Mouse (Mus musculus): Measurements from ENCODE around the gene Pfdn6. TPM values are rescaled to one million over a fixed set of nuclear protein-coding genes. Genes with fewer than 3 reads are reported as not detected.

Pfdn6 gene
- 10 to 100 TPM; 68.7 to 93.1 (median 76.1) TPM for total RNA-seq (2022)

DNA sequence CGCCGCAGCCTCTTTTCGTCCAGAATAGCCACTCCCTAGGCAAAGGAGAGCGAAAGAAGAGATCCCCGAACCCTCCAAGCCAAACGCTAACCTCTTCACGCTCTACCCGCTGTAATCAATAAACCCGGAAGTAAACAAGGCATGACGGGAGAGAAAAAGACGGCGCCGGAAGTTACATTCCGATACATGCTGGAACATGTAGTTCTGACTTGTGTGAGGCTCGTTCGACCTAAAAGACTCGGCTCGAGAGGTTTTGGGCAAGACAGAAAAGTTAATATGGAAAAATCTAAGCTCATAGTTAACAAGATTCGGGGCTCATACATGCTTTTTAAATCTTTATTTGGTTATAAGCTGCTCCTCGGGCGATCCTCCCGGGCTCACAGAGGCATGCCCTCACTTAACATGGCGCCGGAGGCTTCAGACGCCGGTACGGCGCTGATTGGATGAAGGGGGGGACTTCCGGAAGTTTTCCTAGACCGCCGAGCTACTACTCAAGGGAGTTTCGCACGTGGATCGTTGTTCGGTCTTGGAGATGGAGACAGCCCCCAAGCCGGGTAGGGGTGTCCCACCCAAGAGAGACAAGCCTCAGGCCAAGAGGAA lies at the start of gene Pfdn6, which contains the start of gene Wdr46:
TSS of gene Pfdn6 (minus strand) at position 138 of the 600 bp plus-strand sequence.
TSS of gene Wdr46 (plus strand) at position 455 of the 600 bp plus-strand sequence.
- DNase-seq (ENCODE audit: low spot score in 2 of 2) = peak; percentile 84 to 86

DNA sequence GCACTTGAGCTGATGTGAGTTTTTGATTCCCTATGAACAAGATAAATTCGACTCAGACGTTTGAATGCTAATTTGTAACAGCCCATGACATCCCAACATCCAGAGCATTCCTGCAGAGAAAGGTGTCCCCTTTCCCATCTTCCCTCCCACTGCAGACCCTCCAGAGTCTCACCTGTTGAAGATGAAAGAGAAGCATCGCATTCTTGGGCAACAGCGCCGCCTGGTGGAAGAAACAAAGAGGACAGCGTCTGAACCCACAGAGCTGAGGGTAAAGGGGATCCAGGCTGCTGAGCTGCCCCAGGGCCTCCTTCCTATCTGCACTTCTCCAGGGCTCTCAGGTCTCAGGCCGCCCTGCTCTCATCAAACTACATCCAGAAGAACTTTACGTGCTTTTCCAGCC lies 42.0 kb upstream of the Pfdn6 start:
- peak in 1 of 2 experiments; percentile 60 for DNase-seq (ENCODE audit: low spot score in 2 of 2)

DNA sequence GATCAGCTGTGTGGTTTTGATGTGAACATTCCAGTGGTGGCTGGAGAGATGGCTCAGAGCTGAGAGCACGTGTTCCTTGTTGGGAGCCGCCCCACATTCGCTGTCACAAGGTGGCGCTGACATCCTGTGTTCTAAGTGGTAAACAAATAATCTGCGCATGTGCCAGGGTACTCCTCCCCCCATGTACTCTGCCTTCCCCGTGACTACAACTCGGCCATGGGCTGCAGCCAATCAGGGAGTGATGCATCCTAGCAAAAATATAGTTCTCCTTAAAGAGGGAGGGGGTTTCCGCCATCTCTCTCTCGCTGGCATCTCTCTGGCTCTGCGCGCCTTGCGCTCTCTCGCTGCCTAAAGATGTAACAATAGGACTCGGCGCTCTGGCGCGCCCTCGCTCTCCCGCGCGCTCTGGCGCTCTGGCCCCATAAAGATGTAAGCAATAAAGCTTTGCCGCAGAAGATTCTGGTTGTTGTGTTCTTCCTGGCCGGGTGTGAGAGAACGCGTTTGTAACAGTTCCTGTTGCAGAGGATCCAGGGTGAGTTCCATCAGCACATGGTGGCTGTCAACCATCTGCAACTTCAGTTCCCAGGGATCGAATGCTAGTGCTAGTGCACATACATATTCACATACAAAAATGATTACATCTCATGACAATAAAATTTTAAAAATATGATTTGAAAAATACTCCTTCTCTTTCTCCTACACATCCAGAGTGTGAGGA lies 41.2 kb upstream of the Pfdn6 start:
- peak; percentile 92 for DNase-seq (ENCODE audit: low spot score in 2 of 2)

DNA sequence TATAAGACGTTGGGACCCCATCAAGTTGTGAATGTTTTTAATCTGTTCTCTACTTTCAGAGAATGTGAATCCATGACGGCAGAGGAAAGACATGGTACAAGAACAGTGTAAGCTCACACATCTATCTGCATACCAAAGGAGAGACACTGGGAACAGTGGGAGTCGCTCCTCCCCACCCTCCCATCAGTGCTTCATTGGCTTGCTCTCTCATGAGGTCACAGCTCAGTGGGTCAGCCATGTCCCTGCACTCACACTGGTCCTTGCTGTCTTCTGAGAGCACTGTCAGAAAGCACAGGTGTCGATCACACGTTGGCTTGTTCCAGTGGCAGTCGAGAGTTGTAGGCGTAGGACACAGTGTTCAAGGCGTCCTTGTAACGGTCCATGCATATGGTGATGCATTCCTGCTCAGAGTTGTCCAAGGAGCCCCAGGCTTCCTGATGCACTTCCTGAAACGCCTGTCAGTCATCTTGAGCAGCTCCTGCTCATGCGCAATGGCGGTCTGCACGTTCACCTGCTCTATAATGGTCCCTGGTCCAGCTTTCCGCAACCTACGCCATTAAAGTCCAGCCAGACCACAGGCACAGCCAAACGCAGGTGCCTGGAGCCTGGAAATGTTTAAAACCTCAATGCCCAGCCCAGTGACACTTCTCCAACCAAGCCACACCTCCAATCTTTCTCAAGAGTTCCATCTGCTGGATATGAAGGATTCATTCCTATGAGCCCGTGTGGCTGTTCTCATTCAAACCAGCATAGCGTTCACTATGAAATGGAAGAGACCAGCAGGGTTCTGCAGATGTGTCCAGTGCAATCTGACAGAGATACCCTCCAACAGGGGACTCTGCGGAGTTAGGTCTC lies 40.3 kb upstream of the Pfdn6 start:
- no peak for DNase-seq (ENCODE audit: low spot score in 2 of 2)

DNA sequence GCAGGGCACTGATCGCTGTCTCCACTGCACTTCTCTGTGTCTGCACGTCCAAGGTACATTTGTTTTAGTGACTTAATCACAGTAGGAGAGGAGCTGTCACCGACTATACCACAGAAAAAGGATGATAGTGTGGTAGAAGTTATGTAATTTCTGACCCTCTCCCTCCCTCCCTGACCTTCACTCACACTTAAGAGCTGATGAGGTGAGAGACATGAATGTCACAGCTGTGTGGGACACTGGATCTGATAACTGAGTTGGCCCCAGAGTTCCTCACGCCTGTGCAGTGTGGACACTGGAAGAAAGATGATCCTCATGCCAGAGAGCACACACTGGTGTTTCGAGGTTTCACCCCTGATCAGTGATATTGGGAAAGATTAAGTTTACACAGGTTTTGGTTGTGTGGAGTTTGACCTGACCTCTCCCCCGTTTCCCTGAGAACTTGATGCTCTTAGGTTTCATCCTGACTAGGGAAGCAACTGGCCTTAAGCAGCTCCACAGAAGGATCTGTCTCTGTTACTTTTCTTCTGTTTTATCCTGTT lies 39.4 kb upstream of the Pfdn6 start:
- DNase-seq (ENCODE audit: low spot score in 2 of 2) = no peak

DNA sequence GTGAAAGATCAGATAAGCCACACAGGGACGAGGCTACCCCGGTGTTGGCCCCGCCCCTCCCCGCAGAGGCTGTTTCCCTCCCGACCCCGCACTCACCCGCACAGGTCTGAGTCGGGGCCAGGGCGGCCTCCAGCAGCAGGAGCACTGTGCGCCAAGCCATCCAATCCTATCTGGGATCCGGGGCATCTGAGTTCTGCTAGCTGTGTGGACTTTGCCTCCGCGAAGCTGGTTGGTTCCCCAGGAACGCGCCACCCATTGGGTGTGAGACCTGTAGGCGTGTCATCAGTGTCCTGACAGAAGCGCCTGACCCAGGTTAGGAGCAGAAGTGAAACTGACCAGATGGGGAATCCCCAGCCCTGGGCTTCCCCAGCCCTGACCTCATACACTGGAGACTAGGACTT lies 38.5 kb upstream of the Pfdn6 start:
- peak in 1 of 2 experiments; percentile 29 for DNase-seq (ENCODE audit: low spot score in 2 of 2)

DNA sequence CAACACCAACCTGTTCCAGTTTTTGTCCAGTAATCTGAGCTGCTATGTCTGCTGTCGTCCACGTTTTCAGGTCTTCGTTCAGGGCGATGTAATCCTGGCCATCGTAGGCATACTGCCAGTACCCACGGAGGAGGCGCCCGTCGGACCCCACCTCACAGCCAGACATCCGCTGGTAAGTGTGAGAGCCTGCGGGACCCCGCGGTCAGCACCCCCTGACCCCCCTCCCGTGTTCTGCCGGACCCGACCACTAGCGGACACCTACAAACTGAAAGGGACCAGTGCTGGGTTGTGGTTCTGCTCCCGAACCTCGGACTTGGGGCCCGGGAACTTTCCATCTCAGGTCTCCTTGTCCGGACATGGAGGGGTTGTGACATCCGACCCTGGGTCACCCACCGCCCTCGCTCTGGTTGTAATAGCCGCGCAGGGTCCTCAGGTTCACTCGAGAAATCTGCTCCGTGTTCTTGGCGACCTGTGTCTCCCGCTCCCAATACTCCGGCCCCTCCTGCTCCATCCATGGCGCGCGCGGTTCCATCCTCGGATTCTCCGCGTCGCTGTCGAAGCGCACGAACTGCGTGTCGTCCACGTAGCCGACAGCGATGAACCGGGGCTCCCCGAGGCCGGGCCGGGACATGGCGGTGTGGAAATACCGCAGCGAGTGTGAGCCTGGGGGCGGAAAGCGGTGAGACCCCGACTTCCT lies 37.9 kb upstream of the Pfdn6 start:
- DNase-seq (ENCODE audit: low spot score in 2 of 2) = no peak

DNA sequence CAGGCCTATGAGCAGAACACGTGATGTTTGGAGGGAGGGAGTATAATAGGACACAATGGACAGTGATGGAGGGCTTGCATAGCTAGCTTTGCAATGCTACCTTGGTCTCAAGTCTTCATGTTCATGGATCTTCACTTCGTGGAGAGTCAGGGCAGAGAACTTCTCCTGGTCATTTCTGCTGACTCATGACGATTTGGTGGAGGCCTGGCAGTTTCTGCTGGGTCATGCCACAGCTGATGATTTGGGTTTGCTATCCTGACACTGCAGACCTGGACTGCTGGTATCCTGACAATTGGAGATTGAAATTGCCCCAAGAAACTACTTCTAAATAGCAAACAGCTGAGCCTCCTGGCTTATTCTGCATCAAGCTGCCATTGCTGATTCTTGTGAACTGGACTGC lies 33.4 kb upstream of the Pfdn6 start:
- DNase-seq (ENCODE audit: low spot score in 2 of 2) = no peak

DNA sequence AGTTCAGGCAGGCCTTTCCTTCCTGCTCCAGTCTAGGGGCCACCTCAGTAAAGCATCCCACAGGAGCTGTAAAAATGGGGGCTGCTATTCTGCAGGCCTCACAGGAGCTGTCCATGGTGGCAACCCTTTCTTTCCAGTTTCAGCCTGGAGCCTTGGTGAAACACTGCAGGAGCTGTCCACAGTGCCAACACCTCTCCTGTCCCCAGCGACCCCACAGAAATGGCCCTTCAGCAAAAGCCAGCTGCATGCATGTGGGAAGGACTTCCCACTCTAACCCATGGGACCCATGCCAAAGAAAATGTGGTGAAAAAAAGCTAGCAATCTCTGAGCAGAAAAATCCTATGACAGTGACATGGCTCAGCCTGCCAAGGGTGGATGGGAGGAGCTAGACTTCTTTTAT lies 32.5 kb upstream of the Pfdn6 start:
- DNase-seq (ENCODE audit: low spot score in 2 of 2) = no peak

DNA sequence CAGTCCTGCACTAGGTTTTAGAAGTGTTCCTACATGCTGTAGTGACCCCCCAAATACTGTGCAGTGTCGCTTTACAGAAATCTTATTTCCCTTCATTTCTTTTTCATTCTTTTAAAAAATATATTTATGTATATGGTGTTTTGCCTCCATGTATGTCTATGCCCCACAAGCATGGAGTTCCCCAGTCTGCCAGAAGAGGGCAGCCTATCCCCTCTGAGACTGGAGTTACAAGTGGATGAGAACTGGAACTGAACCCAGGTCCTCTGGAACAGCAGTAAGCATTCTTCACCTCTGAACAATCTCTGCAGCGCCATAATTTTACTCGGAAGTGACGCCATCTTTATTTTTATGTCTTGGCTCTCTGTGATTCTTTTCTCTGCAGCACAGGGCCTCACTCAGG lies 29.3 kb upstream of the Pfdn6 start:
- no peak for DNase-seq (ENCODE audit: low spot score in 2 of 2)

DNA sequence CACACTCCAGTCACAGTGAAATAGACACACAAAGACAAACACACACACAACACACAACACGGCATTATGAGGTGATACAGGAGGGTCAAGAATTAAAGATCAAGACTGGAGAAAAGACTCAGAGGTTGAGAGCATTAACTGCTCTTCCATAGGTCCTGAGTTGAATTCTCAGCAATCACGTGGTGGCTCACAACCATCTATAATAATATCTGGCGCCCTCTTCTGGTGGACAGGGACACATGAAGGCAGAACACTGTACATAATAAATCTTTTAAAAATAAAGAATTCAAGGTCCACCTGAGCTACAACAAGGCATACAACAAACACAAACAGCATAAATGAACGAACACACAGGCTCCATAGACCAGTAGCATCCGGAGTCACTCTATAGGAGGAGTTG lies 28.8 kb upstream of the Pfdn6 start:
- no peak for DNase-seq (ENCODE audit: low spot score in 2 of 2)

DNA sequence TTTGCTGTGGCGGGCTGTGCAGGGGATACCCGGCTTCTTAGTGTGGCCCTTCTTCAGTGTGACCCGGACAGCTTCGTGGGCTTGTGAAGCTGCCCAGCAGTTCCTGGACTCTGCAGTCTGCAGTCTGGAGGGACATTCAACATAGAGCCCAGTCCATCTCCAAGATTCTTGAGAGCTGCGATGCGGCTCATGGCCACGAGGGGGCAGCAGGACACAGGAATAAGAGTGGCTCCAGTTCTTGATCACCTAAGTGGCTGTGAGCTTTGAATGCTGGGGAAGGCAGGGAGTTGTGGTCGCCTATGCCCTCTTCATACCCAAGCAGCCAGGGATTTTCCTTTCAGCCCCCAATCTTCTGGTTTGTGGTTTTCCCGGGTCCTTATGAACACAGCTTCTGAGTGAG lies 28.3 kb upstream of the Pfdn6 start:
- DNase-seq (ENCODE audit: low spot score in 2 of 2) = peak in 1 of 2 experiments; percentile 84

DNA sequence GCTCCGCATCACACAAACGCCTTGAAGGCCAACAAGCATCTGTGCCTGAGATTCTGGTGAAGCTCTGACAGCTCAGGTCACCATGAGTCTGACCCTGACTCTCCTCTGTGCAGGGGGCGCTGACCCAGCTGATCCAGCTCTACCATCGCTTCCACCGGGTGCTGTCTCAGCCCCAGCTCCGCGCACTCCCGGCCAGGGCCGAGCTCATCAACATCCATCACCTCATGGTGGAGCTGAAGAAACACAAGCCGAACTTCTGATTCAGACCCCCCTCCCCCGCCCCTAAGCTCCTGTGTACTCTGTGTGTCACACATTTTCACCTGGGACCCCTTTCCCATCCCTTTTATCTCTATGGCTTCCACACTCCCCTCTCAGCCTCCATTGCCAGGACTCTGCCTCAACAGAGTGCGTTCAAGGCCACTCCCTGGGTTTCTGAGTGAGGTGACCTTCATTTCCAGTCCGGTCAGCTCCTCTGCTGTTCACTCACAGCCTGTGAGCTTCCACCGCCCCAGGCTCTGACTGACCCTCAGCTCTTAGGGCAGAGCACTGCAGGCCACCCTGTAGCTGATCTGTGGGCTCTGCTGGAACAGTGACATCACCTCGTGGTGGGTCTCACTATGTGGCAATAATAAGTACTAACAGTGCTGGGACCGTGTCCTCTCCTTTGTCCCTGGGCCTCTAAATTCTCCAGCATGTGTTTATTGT lies 25.9 kb upstream of the Pfdn6 start:
- no peak for DNase-seq (ENCODE audit: low spot score in 2 of 2)

DNA sequence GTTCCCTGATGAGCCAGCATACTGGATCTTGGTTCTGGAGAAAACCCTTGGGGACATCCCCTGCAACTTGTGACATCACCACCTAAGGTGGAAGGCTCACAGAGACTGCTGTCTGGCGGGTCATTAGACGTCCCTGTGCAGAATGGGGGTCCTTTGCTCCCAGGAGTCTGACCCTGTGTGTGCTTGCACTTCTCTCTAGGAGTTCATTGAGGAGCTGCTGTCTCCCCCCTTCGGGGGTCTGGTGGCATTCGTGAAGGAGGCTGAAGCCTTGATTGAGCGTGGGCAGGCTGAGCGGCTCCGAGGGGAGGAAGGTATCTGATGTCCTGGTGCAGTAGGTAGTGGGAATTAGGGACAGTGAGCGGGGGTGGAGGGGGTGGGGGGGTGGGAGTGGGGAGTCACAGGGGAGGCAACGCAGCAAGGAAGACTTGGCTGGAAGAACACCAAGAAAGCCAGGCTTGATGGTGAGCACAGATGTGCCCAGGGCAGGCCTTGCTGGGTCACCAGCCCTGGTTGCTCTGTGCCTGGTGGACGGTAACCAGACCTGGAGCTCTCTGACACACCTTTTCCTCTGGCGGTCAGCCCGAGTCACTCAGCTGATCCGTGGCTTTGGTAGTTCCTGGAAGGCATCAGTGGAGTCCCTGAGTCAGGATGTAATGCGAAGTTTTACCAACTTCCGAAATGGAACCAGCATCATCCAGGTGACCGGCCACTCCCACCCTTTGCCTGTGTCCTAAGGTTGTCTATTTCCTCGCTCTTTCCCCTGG lies 25.1 kb upstream of the Pfdn6 start:
- DNase-seq (ENCODE audit: low spot score in 2 of 2) = no peak

DNA sequence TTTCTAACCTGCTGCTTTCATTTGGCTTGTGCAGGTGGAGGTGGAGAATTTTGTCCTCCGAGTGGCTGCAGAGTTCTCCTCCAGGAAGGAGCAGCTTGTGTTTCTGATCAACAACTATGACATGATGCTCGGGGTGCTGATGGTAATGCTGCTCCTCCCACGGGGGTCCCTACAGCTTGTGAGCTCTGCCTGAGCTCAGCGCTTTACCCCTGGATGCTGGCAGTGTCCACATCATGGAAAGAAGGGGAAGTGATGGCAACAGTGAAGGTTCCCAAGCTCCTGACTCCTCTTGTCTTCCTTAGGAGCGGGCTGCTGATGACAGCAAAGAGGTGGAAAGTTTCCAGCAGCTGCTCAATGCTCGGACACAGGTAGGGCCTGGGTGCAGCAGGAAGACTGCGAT lies 22.7 kb upstream of the Pfdn6 start:
- no peak for DNase-seq (ENCODE audit: low spot score in 2 of 2)

DNA sequence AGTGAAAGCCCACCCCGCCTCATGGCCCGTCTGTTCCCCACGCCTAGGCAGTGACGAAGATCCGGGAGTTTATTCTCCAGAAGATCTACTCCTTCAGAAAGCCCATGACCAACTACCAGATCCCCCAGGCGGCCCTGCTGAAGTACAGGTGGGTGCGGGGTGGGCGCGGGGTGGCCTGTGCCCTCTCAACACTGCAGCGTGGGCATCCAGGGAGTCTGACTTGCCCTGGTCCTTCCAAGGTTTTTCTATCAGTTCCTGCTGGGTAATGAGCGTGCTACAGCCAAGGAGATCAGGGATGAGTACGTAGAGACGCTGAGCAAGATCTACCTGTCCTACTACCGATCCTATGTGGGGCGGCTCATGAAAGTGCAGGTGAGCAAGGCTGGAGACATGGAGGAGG lies 19.8 kb upstream of the Pfdn6 start:
- DNase-seq (ENCODE audit: low spot score in 2 of 2) = no peak

DNA sequence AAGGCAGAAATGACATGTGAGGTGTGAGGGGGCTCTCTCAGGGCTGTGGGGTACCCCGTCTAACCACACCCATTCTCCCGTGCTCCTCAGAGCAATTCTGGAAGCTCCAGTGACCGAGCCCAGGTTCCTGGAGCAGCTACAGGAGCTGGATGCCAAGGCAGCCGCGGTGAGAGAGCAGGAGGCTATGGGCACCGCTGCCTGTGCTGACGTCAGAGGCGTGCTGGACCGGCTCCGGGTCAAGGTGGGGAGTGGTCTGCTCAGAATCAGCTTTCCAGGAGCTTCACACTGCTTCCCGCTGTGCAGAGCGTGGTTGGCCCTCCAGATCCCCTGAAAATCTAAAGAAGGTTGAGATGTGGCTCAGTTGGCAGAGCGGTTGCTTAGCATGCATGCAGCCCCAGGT lies 19.0 kb upstream of the Pfdn6 start:
- DNase-seq (ENCODE audit: low spot score in 2 of 2) = peak in 1 of 2 experiments; percentile 6

DNA sequence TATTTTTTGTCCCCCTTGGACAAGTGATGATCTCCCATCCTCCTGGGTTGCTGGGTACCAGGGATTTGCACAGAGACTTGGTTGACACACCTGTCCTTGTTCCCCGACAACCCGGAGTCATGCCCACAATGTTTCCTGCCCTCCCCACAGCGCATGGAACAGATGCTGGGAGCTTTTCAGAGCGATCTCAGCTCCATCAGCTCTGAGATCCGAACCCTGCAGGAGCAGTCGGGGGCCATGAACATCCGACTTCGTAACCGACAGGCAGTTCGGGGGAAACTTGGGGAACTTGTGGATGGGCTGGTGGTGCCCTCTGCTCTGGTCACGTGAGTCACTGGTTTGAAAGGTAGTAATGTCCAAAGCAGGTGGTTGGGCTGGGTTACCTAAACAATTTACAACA lies 18.3 kb upstream of the Pfdn6 start:
- DNase-seq (ENCODE audit: low spot score in 2 of 2) = no peak

DNA sequence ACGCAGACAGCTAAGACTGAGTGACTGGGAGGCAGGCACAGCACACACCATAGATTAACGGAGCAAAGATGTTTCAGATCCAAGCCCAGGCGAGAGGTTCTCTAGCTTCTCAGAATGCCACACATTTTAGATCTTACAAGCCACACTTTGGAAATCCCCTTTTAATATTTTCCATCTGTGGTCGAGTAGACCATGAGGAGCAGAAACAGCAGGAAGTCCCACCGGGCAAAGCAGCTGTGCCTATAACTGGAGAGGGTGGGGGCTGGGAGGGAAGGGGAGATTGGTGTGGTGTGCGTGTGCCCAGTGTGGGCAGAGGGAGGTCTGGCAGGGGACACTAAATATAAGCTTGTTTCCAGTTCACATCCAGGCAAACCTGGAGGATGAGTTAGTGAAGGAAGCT lies 17.4 kb upstream of the Pfdn6 start:
- DNase-seq (ENCODE audit: low spot score in 2 of 2) = no peak

DNA sequence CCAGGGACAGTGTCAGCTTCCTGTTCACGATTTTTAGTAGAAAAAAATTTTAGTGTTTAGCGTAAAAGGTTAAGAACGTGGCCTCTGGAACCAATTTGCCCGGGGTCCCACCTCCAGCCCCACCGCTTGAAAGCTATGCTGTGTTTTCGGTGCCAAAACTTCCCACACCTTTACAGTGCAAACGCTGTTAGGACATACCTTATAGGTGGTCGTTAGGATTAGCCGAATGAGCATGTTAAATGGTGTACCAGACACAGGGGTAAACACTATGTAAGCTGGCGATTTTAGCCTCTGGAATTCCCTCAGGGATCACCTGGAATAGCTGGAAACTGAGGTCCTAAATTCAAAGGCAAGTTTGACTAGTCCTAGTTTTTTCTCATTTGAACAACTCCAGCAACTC lies 16.2 kb upstream of the Pfdn6 start:
- DNase-seq (ENCODE audit: low spot score in 2 of 2) = no peak

Measured in layer of hippocampus, adult 8-10 months (tissue).